Mouse (Mus musculus) ES-Bruce4 (cell line): Measurements from ENCODE around the gene Cnn2.

Experiments
- CTCF ChIP-seq: IDR thresholded peaks from one replicate; pipeline ENCODE4 v1.8.1; 2011; ENCODE audit warnings: low read depth, low read length
- POLR2A ChIP-seq: IDR thresholded peaks from one replicate; pipeline ENCODE4 v1.8.1; 2011; ENCODE audit warnings: low read length; ENCODE audit not compliant: insufficient read depth

- TF ChIP-seq CTCF, result no peak
- TF ChIP-seq POLR2A, result peak; percentile 5
These were observed 8.1 kb downstream of the Cnn2 start, which contains the start of gene Abca7 for GRCm38 (mm10) chr10:79996272-79997033.
